Mouse (Mus musculus) kidney, postnatal 10 days (tissue): ENCODE data around the gene Nsun5.
A peak's percentile ranks its signal among the peaks of the same experiment; 100 is the strongest.

ENCODE experiments used
- DNase-seq: peaks from one replicate; pipeline ENCODE4 v3.0.0; 2021; ENCODE audit warnings: mixed read lengths

Nsun5 gene

GRCm38 (mm10) chr5:135376341-135376740, 6.6 kb downstream of the Nsun5 start:
- no peak for DNase-seq

- no peak for DNase-seq
Observed at GRCm38 (mm10) chr5:135380681-135381080, 10.9 kb downstream of the Nsun5 start.

DNA sequence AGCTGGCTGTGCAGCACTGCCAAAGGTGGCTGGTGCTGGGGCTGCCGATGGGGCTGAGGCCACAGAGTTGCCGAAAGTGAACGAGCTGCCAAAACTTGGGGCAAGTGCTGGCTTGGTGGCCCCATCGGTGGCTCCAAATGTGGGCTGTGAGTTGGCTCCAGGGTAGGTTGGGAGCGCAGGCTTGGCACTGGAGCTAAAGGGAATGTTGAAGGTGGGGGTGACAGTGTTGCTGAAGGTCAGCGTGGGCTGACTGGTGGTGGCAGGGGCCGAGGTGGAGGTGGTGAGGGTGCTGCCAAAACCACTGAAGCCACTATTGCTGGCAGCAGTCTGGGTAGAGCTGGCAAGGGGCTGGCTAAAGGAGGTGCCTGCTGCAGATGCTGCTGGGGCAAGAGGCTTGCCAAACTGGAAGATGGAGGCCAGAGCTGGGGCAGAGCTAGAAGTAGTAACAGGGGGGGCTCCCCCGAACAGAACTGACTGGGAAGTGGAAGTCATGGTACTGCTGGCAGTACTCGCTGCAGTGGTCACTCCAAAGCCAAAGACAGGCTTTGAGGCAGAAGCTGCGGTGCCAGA, 11.7 kb downstream of the Nsun5 start:
- no peak for DNase-seq

- no peak for DNase-seq
Observed at GRCm38 (mm10) chr5:135382746-135383145, 13.0 kb downstream of the Nsun5 start.

GRCm38 (mm10) chr5:135383771-135384170, 14.0 kb downstream of the Nsun5 start:
- no peak for DNase-seq

GRCm38 (mm10) chr5:135394004-135394823, 24.5 kb downstream of the Nsun5 start, which contains the start of gene Pom121:
Gene Pom121, minus strand, starts transcription at chr5:135394546.
- DNase-seq, result peak; percentile 92

DNA sequence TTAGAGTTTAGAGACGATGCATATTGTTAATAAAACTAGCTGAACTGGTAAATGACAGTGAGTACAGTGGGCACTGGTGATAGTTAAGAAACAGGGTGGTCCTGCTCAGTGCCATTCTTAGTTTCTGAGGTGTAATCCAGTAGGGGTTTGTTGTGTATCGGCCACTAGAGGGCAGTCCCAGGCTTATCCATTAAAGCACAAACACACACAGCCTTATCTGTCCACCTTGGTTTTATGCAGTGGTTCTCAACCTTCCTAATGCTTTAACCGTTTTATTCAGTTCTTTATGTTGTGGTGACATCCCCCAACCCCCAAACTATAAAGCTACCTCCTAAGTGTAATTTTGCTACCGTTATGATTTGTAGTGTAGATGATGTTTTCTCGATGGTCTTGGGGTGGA, 26.1 kb downstream of the Nsun5 start:
- DNase-seq, result peak; percentile 73

DNA sequence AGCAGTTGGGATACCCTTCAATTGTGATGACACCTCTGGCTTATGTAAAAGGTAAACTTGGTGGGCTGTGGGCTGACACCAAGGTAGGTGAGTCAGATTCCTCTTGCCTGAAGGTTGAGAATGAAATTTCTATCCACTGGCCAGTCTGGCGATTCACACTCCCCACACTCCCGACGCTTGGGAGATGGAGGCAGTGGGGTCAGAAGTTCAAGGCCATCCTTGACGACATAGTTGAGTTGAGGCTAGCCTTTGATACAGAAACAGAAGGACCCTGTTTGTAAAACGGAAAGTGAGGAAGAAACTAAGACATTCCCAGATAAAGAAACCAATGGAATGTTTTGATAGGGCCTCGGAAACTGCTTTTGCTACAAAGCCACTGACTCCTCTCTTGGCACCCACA, 29.6 kb downstream of the Nsun5 start:
- no peak for DNase-seq

GRCm38 (mm10) chr5:135400244-135400643, 30.5 kb downstream of the Nsun5 start:
- DNase-seq, result peak; percentile 93

- DNase-seq, result peak; percentile 52
Observed at GRCm38 (mm10) chr5:135404623-135405022, 34.9 kb downstream of the Nsun5 start.

- no peak for DNase-seq
Observed at GRCm38 (mm10) chr5:135405437-135405836, 35.7 kb downstream of the Nsun5 start.

DNA sequence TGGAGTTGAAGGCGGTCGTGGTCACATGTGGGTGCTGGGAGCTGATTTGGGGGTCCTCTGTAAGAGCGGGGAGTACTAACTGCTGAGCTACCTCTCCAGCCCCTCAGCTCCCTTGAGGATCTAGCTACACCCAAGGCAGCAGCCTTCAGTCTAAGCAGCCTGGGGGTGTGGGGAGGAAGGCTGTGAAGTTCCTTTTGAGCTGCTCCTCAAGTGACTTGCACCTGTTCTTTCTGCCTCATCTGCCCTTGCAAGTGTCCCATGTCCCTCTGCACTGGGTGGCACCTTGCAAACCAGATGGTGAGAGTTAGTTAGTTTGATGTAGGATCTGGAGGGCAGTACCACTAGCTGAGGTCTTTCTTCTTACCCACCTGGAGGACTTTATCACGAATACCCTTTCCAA, 38.4 kb downstream of the Nsun5 start:
- no peak for DNase-seq

GRCm38 (mm10) chr5:135410266-135410665, 40.5 kb downstream of the Nsun5 start:
- DNase-seq, result no peak
